Mouse (Mus musculus) 3134 (cell line): ENCODE measurements around the gene Usp46.

Source experiments
- DNase-seq: peaks from one replicate; pipeline ENCODE4 v3.0.0-alpha.2; 2011; ENCODE audit warnings: low spot score; ENCODE audit not compliant: insufficient read length; ENCODE audit errors: extremely low read depth

Usp46 gene

DNA sequence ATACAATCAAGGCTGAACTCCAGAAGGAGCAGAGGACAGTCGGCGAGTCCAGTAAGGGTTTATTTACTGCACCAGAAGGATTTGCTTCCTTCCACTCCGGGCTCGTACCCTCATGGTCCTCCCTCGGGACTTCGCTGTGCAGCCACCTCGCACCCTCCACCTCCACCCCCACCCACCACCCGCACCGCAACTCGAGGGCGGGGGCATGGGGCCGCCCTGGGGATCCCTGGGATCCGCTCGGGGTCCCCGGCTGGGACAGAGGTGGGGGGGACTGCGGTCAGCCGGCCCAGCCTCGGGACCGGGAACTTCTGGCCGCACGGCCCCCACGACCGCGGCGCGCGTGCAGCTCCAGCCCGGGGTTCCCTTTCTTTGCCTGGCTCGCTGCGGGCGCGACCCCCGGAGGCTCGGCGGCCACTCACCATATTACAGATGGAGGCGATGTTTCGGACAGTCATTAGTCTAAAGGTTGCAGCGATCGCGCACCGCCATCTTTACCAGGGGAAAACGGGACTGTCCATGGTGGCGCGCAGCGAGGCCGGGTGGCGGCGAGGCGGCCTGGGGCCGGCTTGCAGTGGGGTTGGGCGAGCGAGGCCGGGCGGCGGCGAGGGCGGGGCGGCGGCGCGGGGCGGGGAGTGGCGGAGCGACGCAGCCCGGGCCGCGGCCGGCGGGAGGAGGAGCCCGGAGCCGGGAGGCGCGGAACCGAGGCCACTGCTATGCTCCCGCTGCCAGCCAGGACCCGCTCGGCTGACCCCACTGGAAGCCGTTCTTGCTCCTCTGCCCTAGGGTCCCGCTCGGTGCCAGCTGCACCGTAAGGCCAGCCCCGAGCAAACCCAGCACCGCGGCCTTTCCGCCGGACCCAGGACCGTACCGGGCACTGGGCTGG is at the start of gene Usp46:
Gene Usp46 (minus strand): TSS at position 601 of the 883 bp plus-strand sequence.
- peak; percentile 78 for DNase-seq

DNA sequence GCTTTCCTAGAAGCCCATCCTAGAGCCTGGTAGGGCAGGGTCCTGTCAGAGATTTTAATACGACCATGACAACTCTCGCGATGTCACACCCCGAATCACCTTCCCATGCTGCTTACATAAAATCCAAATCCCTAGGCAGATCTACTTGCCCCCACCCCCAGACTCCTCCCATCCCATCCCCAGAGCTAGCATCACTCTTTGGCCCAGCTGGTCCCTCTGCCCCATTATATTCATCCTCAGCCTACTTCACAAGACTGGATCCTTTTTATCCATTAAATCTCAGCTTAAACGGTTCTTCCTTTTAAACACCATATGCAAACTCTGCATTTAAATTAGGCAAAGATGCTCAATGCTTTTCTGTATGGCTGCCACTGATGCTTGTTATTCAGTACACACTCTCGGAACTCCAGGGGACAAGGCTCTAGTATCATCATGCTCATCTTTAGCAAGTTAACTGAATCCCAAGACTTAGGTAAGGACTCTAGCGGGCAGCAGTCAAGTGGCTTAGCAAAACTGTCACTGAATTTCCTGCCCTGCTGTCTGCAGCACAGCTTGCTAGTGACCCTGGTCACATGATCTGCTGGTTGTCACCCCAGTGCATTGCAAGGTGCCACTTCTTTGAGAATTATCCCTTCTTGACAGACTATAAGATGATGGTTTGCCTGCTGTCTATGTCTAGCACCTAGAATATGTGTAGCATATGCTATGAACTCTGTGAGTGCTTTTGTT is 45.9 kb upstream of the Usp46 start:
- DNase-seq = no peak

DNA sequence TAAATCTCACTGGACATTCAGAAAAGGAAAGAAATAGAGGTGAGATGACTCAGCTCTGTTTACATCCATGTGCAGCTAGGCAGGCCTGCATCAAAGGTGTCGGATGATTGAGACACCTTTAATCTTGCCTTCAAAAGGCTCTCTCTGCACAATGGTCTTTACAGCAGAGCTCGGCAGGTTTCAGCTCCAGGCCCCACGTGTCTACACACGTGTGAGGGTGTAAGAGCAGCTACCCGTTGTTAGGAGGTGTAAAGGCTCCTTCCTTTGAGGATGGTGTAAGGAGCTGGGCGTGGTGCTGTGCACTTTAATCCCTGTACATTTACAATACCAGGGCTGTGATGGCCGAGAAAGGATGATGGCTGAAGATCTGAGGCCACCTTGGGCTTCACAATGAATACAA is 37.2 kb upstream of the Usp46 start:
- DNase-seq = no peak

DNA sequence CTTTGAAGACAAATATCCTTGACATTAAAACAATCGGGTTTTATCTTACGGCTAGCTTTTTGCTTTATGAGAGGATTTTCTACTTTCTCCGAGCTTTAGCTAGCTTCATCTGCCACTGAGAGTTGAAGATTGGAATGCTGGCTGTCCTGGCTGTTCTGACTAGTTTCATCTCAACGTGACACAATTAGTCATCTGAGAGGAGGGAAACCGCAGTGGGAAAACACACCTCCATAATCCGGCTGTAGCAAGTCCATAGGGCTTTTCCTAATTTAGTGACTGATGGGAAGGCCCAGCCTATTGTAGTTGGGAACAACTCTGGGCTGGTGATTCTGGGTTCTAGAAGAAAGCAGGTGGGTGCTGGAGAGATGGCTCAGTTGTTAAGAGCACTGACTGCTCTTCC is 33.5 kb upstream of the Usp46 start:
- peak; percentile 38 for DNase-seq

- DNase-seq = no peak
Measured at GRCm38 (mm10) chr5:74099046-74099445, 30.8 kb upstream of the Usp46 start.

DNA sequence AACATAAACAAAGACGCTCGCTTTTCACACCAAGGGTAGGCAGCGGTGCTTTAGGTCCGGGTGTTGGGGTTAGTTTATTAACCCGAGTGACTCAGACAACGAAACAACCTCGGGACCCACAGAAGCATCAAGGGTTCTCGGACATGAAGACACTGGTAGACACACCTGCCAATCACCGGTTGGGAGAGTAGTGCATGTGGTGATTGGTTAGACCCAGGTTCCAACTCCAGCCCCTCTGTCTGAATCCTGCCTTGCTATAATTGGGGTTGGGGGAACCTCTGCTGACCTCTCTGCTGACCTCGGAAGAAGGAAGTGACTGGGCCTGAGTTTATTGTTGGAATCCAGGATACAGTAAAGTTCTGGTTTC is 29.6 kb upstream of the Usp46 start:
- no peak for DNase-seq

GRCm38 (mm10) chr5:74097116-74097853 is 29.1 kb upstream of the Usp46 start:
- no peak for DNase-seq

DNA sequence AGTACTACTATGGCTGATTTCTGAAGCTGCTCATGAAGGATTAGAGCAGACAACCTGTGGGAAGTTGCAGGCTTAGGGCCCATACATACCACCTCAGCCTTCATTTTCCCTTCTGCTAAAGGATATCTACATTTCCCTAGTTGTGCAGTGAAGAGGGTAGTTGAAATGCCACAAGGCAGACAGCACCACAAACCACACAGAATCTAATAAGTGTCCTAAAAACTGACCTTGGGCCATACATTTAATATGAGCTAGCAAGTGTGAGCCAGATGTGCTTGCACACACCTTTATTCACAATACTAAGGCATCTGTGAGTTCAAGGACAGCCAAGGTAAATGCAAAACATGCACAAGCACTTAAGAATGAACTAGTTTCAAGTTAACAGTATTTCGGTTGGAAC is 27.8 kb upstream of the Usp46 start:
- DNase-seq = no peak

GRCm38 (mm10) chr5:74095611-74096010 is 27.4 kb upstream of the Usp46 start:
- no peak for DNase-seq

DNA sequence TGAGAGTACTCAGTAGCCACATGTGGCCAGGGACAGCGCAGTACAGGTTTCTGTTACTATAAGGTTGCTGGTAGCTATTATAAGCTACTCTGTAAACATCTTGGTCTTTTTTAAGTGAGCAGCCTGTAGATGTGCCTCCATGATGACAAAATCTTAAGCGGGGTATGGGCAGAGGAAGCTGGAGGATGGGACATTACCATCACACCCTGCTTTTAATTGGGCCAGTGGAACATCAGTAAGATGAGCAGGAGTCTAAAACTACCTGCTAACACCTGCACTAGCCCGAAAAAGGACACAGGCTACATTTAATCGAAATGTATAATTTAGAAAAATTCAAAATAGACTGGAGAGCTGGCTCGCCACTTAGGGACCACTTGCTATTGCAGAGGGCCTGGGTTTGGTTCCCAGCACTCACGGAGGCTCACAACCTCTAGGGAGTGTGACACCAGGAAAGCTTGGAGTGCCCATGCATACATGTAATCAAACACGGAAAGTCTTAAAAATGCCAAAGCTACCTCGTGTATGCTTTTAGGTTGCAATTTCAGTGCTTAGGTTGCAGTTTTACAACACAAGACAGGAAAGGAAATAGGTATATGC is 26.7 kb upstream of the Usp46 start:
- no peak for DNase-seq

DNA sequence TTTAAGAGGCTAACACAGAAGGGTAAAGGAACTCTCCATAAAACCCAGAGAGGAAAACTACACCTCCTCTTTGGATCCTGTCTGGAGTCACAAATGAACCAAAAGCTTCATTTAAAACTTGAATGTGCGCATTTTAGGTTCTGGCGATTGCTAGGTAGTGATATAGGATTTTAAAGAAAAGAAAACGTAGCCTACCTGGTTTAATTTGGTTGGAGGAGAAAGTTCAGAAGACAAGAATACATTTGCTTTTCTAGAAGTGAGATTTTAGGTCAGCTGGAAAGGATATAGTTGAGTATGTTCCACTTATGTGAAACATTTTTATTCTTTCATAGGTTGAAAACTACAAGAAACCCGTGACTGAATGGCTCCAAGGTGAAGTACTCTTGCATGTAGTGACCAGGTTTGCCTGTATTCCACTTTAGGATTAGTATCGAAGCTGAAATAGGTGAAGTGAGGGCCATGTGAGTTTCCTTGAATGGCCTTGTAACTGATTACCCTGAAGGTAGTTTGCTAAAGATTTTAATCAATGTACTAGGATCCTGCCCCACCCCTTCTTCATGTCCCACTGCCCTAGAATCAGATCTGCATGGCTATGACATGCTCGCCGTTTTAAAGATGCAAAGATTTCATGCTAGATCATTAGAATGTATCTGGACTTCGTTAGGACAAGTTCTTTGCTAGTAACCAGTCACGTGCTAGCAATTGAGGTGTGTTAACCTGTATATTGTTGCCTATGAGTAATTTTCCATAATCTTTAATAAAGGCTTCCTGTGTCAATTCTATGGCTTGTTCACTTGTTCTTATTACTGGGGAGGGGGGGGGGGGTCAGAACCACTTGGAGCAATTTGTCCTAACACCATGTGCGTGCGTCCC is 25.6 kb upstream of the Usp46 start:
- DNase-seq = no peak

- DNase-seq = peak; percentile 93
Measured at GRCm38 (mm10) chr5:74092833-74093555, 24.8 kb upstream of the Usp46 start.

- no peak for DNase-seq
Measured at GRCm38 (mm10) chr5:74092481-74092832, 24.2 kb upstream of the Usp46 start.

DNA sequence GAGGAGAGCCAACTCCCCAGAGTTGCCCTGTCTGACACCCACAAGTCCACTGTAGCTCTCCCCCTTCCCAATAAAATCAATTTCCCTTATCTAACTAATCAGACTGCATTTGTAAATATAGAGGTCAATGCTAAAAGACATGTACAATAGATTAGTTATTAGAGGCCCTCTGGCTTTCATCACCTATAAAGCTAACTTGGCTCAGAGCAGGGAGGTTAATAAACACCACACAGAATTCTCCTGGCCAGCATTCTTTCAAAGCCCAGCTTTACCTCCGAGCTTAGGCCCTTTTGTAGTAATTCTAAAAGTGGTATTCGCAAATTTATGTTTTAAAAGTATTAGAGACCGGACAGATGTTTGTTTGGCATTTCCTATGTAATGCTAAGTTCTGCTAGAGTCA is 21.4 kb upstream of the Usp46 start:
- no peak for DNase-seq

GRCm38 (mm10) chr5:74081756-74082155 is 13.5 kb upstream of the Usp46 start:
- DNase-seq = no peak

DNA sequence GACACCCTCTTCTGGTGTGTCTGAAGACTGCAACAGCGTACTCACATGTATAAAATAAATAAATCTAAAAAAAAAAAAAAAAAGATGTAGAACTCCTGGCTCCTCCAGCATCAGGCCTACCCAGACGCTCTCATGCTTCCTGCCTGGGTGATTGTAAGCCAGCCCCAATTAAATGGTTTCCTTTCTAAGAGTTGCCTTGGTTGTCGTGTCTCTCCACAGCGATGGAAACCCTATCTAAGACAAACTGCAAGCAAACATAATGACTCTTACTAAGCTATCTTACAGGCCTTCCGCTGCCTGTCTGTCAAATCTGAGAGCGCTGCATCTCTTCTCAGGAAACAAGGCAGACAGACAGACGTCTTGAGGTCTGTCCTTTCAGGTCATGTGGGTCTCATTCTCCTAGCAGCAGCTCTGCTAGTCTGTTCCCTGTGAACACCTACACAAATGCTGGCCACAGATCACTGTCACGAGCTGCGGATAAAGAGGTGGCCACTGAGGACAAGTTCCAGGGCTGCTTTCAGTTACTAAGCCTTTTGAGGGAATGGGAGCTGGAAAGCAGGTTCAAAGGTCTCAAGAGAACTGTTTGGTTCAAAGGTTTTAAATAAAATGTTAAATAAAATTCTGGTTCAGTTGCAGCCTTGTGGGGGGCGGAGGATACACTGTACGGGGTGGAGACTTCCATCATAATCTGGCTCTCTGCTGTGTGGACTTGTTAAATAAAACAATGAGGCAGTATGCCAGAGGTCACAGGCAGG is 10.8 kb upstream of the Usp46 start:
- no peak for DNase-seq

GRCm38 (mm10) chr5:74078400-74078799 is 10.2 kb upstream of the Usp46 start:
- DNase-seq = no peak

- DNase-seq = no peak
Measured at GRCm38 (mm10) chr5:74077959-74078358, 9.7 kb upstream of the Usp46 start.

DNA sequence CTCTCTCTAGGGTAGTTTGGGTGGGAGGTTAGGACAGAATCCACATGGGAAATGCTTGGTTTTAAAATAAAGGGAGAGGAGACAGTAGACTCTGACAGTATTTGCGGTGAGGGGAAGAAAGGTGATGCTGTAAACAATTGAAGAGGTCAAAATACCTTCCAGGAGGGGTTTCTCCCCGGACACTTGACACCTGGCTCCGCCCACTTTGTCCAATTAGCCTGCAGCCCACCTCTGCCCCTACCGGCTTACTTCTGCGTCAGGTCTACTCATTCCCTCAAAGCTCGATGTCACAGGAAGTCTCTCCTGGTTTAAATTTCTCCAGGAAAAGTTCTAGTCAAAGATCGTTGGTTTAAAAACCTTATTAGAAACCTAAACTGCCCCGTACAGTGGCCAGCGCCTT is 8.5 kb upstream of the Usp46 start:
- DNase-seq = no peak
